Mouse (Mus musculus) testis, adult 2 months (tissue): ENCODE results near the gene Thoc5.

Source experiments
- CTCF ChIP-seq: fragments of 200-500 bp; IDR thresholded peaks from 2 replicates; pipeline ENCODE4 v1.5.1; 2012; ENCODE audit warnings: low read depth, mild to moderate bottlenecking, inconsistent platforms, low read length, moderate library complexity; ENCODE audit not compliant: control insufficient read depth, insufficient read depth, insufficient replicate concordance
- POLR2A ChIP-seq: fragments of 200-500 bp; IDR thresholded peaks from 2 replicates; pipeline ENCODE4 v1.6.1; 2012; ENCODE audit warnings: low read depth, mild to moderate bottlenecking, inconsistent platforms, low read length, moderate library complexity; ENCODE audit not compliant: control insufficient read depth

DNA sequence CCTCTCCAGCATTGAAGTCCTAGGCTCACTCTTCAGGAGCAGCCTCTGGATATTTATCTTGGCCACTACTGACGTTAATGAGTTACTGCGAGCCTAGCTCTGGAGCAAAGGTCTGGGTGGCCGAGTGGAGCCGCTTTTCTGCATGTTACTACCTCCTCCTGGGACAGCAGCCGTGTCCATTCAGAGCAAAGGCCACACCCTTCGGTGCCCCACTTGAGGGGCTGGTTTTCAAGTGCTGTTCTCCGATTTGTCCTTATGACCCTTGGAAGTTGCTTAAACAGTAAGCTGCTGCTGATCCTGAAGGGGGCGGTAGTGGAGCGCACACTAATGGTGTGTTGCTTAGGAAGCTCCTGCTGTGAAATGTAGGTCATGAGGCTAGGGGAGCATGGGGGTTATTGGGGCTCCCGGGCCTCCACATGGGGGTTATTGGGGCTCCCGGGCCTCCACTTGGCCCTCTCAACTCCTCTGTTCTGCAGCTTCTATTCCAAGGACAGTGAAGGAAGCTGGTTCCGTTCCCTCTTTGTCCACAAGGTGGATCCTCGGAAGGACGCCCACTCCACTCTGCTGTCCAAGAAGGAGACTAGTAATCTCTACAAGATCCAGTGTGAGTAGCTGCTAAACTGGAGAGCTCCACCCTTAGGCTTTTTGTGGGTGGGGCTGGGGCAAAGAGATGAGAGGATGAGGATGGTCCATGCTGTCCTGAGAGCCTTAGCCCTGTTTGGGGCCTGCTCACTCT, 12.1 kb upstream of the Thoc5 start:
- TF ChIP-seq CTCF (no peak), POLR2A (no peak)
